Mouse (Mus musculus) adrenal gland, postnatal 36 days (tissue): Measurements from ENCODE around the gene Sirt7. TPM values are rescaled to one million over a fixed set of nuclear protein-coding genes. Genes with fewer than 3 reads are reported as not detected.
A peak's percentile ranks its signal among the peaks of the same experiment; 100 is the strongest.

Experiments used
- DNase-seq, 2 experiments: peaks; one replicate each; pipeline ENCODE4 v3.0.0; 2021; ENCODE audit warnings: mixed read lengths in 1 of 2
- total RNA-seq, 2 experiments: library from RNA; stranded (reverse); gene quantifications; 2 replicates each; pipeline ENCODE4 v1.2.3; 2021

The Sirt7 gene
- total RNA-seq, 2 experiments from 2014 or later, result 49.6 to 67.0 TPM

- DNase-seq, result peak in 1 of 2 experiments; percentile 28
Observed at GRCm38 (mm10) chr11:120618619-120619535, 6.2 kb downstream of the Sirt7 start.

GRCm38 (mm10) chr11:120617519-120618112 is 7.4 kb downstream of the Sirt7 start, which contains the start of gene Pcyt2:
TSS of gene Pcyt2 (minus strand) at chr11:120617936.
- DNase-seq, result peak; percentile 96 to 98

GRCm38 (mm10) chr11:120616617-120617294 is 8.3 kb downstream of the Sirt7 start:
- DNase-seq, result peak in 1 of 2 experiments; percentile 44

GRCm38 (mm10) chr11:120615606-120616203 is 9.3 kb downstream of the Sirt7 start:
- no peak for DNase-seq

GRCm38 (mm10) chr11:120615167-120615566 is 9.9 kb downstream of the Sirt7 start:
- DNase-seq, result no peak

GRCm38 (mm10) chr11:120613976-120614375 is 11.1 kb downstream of the Sirt7 start:
- DNase-seq, result no peak

- DNase-seq, result no peak
Observed at GRCm38 (mm10) chr11:120613481-120613972, 11.5 kb downstream of the Sirt7 start.

- DNase-seq, result peak; percentile 81 to 82
Observed at GRCm38 (mm10) chr11:120612763-120613162, 12.3 kb downstream of the Sirt7 start.

- no peak for DNase-seq
Observed at GRCm38 (mm10) chr11:120610477-120611046, 14.5 kb downstream of the Sirt7 start.

GRCm38 (mm10) chr11:120609250-120609649 is 15.8 kb downstream of the Sirt7 start:
- peak; percentile 76 to 77 for DNase-seq

GRCm38 (mm10) chr11:120608241-120609034 is 16.6 kb downstream of the Sirt7 start, which contains the start of gene Npb:
TSS of gene Npb (plus strand) at chr11:120608477.
- DNase-seq, result no peak

- peak in 1 of 2 experiments; percentile 39 for DNase-seq
Observed at GRCm38 (mm10) chr11:120606764-120607163, 18.3 kb downstream of the Sirt7 start.

GRCm38 (mm10) chr11:120605667-120606066 is 19.4 kb downstream of the Sirt7 start:
- no peak for DNase-seq

- DNase-seq, result no peak
Observed at GRCm38 (mm10) chr11:120603545-120603944, 21.5 kb downstream of the Sirt7 start.

GRCm38 (mm10) chr11:120600716-120601115 is 24.3 kb downstream of the Sirt7 start:
- no peak for DNase-seq

GRCm38 (mm10) chr11:120598990-120599549 is 26.0 kb downstream of the Sirt7 start:
- no peak for DNase-seq

- DNase-seq, result peak; percentile 96 to 97
Observed at GRCm38 (mm10) chr11:120598283-120598989, 26.6 kb downstream of the Sirt7 start, which contains the start of the genes Alyref and Anapc11. TSS of gene Alyref (minus strand) at chr11:120598365. TSS of gene Anapc11 (plus strand) at chr11:120598421.

GRCm38 (mm10) chr11:120597240-120598235 is 27.5 kb downstream of the Sirt7 start:
- DNase-seq, result peak in 1 of 2 experiments; percentile 54
